Mouse (Mus musculus) midbrain, embryonic 15.5 days (tissue): ENCODE data around the gene Gm15127. TPM values are rescaled to one million over a fixed set of nuclear protein-coding genes. Genes with fewer than 3 reads are reported as not detected.
"Not testable (repeated sequence)": the region's sequence is repeated elsewhere in the genome, so short reads cannot be mapped to it uniquely, and the experiment has no call there.

Experiments used
- ATAC-seq: fragments of 200-750 bp; cut with Nextera tagmentation; replicated peaks from 2 replicates; pipeline ENCODE4 v1.8.0; 2017; ENCODE audit warnings: moderate TSS enrichment
- H3K27ac ChIP-seq: fragments of 300-500 bp; sonication (generic); 2 replicates; pipeline ENCODE4 v1.5.1; 2015; ENCODE audit warnings: mild to moderate bottlenecking, inconsistent platforms
- H3K27me3 ChIP-seq: fragments of 300-500 bp; sonication (generic); replicated peaks from 2 replicates; pipeline ENCODE4 v1.6.1; 2015; ENCODE audit warnings: inconsistent platforms
- H3K36me3 ChIP-seq: fragments of 300-500 bp; sonication (generic); replicated peaks from 2 replicates; pipeline ENCODE4 v1.6.1; 2015; ENCODE audit warnings: inconsistent platforms
- H3K4me1 ChIP-seq: fragments of 300-500 bp; sonication (generic); 2 replicates; pipeline ENCODE4 v1.6.1; 2015; ENCODE audit warnings: inconsistent platforms
- H3K4me2 ChIP-seq: fragments of 300-500 bp; sonication (generic); 2 replicates; pipeline ENCODE4 v1.6.1; 2015; ENCODE audit warnings: inconsistent platforms, mild to moderate bottlenecking, moderate library complexity
- H3K4me3 ChIP-seq: fragments of 300-500 bp; sonication (generic); 2 replicates; pipeline ENCODE4 v1.5.1; 2015; ENCODE audit warnings: mild to moderate bottlenecking, inconsistent platforms
- H3K9ac ChIP-seq: fragments of 300-500 bp; sonication (generic); 2 replicates; pipeline ENCODE4 v1.6.1; 2015; ENCODE audit warnings: mild to moderate bottlenecking, inconsistent platforms
- H3K9me3 ChIP-seq: fragments of 300-500 bp; sonication (generic); 2 replicates; pipeline ENCODE4 v1.6.1; 2016; ENCODE audit warnings: inconsistent platforms
- WGBS: fragments of 180-500 bp; shearing (Covaris S2); methylation state at CpG from one replicate; pipeline ENCODE4 v1.1.7; 2015; ENCODE audit warnings: mixed read lengths; 5-methylcytosine and 5-hydroxymethylcytosine counted together
- polyA plus RNA-seq: library from polyadenylated mRNA; unstranded; fragments of >200 nt; fragmentation: Nextera tagmentation; extraction: Ambion mirVana; gene quantifications from 2 replicates; pipeline ENCODE4 v1.2.1, GENCODE M21; 2015

Gm15127 gene
- not detected in 2 replicates for polyA plus RNA-seq

DNA sequence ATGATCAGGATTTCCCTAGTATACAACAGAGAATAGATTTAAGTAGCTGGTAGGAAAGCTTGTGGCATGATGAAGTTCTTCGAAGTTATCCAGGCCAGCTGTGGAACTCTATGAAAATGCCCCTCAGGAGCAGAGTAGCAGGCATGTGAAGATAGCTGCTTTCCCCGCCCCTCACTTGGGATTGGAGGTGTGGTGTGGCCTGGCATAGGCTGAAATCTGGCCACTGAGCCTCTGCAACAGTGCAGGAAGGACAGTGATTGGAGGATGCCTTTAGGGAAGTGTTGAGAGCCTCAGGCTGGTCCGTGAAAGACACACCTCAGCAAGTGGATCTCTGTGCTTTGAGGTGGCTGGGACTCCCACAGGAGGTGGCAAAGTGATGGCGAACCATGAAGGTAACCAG is at the start of gene Gm15127:
Gene Gm15127 (plus strand): TSS at position 301 of the 400 bp plus-strand sequence.
- not testable (repeated sequence) for H3K27ac ChIP-seq, H3K9me3 ChIP-seq, H3K4me3 ChIP-seq, ATAC-seq, H3K27me3 ChIP-seq, H3K9ac ChIP-seq, H3K4me2 ChIP-seq, H3K36me3 ChIP-seq, H3K4me1 ChIP-seq
- WGBS, result 53% methylated on average over 3 of the region's 4 CpGs

DNA sequence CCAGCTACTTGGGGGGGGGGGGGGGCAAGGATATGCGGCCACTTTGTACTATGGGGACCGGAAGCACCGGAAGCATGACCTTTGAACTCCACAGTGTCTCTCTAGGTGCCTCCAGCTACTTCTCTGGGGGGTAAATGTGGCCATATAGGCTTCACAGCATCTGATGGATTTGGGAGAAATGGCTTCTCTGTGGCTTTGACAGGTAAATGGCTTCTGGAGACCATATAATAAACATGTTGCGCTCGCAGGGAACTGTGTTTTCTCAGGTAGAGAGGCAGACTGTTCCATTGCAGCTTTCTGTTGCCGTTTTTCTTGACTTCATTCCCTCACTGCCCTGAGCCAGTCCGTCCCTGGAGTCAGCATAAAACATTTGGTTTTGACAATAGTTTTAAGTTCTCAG is 48.3 kb upstream of the Gm15127 start, which contains the start of gene Gm8334:
Gene Gm8334 (minus strand): TSS at position 101 of the 400 bp plus-strand sequence.
- WGBS, result 90% methylated on average over 4 of the region's 7 CpGs
- not testable (repeated sequence) for H3K27me3 ChIP-seq, H3K9me3 ChIP-seq, ATAC-seq, H3K4me1 ChIP-seq, H3K27ac ChIP-seq, H3K36me3 ChIP-seq, H3K4me3 ChIP-seq, H3K4me2 ChIP-seq, H3K9ac ChIP-seq

DNA sequence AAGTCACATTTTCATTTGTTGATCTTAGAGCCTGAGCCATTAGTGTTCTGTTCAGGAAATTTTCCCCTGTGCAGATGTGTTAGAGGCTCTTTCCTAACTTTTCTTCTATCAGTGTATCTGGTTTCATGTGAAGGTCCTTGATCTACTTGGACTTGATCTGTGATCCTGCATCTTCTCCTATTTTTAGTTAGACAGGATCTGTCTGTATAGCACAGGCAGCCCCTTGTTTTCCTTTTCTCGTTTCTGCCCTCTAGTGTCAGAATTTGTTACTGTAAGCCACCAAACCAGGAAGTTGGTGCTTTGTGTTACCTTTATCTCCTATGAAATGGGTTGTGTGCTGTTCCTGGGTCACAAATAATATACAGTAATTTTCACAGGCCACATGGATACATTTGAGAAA is 12.9 kb downstream of the Gm15127 start:
- H3K27ac ChIP-seq, H3K9me3 ChIP-seq, H3K9ac ChIP-seq, H3K27me3 ChIP-seq, H3K4me3 ChIP-seq, H3K4me2 ChIP-seq, H3K36me3 ChIP-seq, ATAC-seq, H3K4me1 ChIP-seq: not testable (repeated sequence)
- WGBS, result 6% methylated on average over 1 of the region's 1 CpGs

Other genes starting within 250 kb of the Gm15127 start
- gene Gm15114, start 174.6 kb upstream of the Gm15127 start, polyA plus RNA-seq, result not detected in 2 replicates
- not detected in 2 replicates for gene Gm8334, start 48.4 kb upstream of the Gm15127 start, polyA plus RNA-seq
- not detected in 2 replicates for gene Luzp4, start 194.0 kb downstream of the Gm15127 start, polyA plus RNA-seq